Mouse (Mus musculus) frontal cortex, postnatal 25 days (tissue): ENCODE results near the gene Zfp422.
"Not testable (repeated sequence)": the region's sequence is repeated elsewhere in the genome, so short reads cannot be mapped to it uniquely, and the experiment has no call there.

Experiments used
- DNase-seq, 2 experiments: peaks; one replicate each; pipeline ENCODE4 v3.0.0; 2022; ENCODE audit warnings: low spot score in 2 of 2

The Zfp422 gene

GRCm38 (mm10) chr6:116649811-116650210 is 21.0 kb upstream of the Zfp422 start:
- no peak for DNase-seq

GRCm38 (mm10) chr6:116647763-116648162 is 19.0 kb upstream of the Zfp422 start:
- DNase-seq, result no peak

GRCm38 (mm10) chr6:116644335-116644734 is 15.5 kb upstream of the Zfp422 start:
- no peak for DNase-seq

- DNase-seq, result no peak
Measured at GRCm38 (mm10) chr6:116643881-116644280, 15.1 kb upstream of the Zfp422 start.

- DNase-seq, result peak; percentile 32 to 49
Measured at GRCm38 (mm10) chr6:116642942-116643341, 14.1 kb upstream of the Zfp422 start.

- no peak for DNase-seq
Measured at GRCm38 (mm10) chr6:116639663-116640062, 10.9 kb upstream of the Zfp422 start.

- DNase-seq, result no peak
Measured at GRCm38 (mm10) chr6:116638871-116639270, 10.1 kb upstream of the Zfp422 start.

GRCm38 (mm10) chr6:116637496-116637895 is 8.7 kb upstream of the Zfp422 start:
- DNase-seq, result no peak

- DNase-seq, result no peak
Measured at GRCm38 (mm10) chr6:116636581-116637235, 7.9 kb upstream of the Zfp422 start.

- DNase-seq, result no peak
Measured at GRCm38 (mm10) chr6:116635251-116636180, 6.7 kb upstream of the Zfp422 start.

- DNase-seq, result no peak
Measured at GRCm38 (mm10) chr6:116633741-116634695, 5.2 kb upstream of the Zfp422 start.

GRCm38 (mm10) chr6:116632129-116632528 is 3.3 kb upstream of the Zfp422 start:
- DNase-seq, result peak; percentile 57 to 72

- no peak for DNase-seq
Measured at GRCm38 (mm10) chr6:116629766-116630165, 967 bp upstream of the Zfp422 start.

- DNase-seq, result no peak
Measured at GRCm38 (mm10) chr6:116628095-116628494, 704 bp downstream of the Zfp422 start.

GRCm38 (mm10) chr6:116626417-116626816 is 2.4 kb downstream of the Zfp422 start:
- DNase-seq, result not testable (repeated sequence)

- DNase-seq, result no peak
Measured at GRCm38 (mm10) chr6:116621318-116622023, 7.3 kb downstream of the Zfp422 start.

GRCm38 (mm10) chr6:116618073-116618472 is 10.7 kb downstream of the Zfp422 start:
- no peak for DNase-seq

GRCm38 (mm10) chr6:116615719-116616118 is 13.1 kb downstream of the Zfp422 start:
- DNase-seq, result no peak

- no peak for DNase-seq
Measured at GRCm38 (mm10) chr6:116607230-116607629, 21.6 kb downstream of the Zfp422 start.

GRCm38 (mm10) chr6:116600969-116601368 is 27.8 kb downstream of the Zfp422 start:
- DNase-seq, result not testable (repeated sequence)

- DNase-seq, result no peak
Measured at GRCm38 (mm10) chr6:116584095-116584494, 44.7 kb downstream of the Zfp422 start, which contains the start of gene Olfr215. Olfr215 (minus strand) TSS chr6:116584195.
